Mouse (Mus musculus) intestine, embryonic 16.5 days (tissue): Measurements from ENCODE around the gene Gm9008. TPM values are rescaled to one million over a fixed set of nuclear protein-coding genes. Genes with fewer than 3 reads are reported as not detected.
"Not testable (repeated sequence)": the region's sequence is repeated elsewhere in the genome, so short reads cannot be mapped to it uniquely, and the experiment has no call there.

ENCODE experiments used
- ATAC-seq: fragments of 200-750 bp; cut with Nextera tagmentation; 2 replicates; pipeline ENCODE4 v1.8.0; 2017; ENCODE audit warnings: moderate TSS enrichment, moderate library complexity
- H3K27ac ChIP-seq: fragments of 300-500 bp; sonication (generic); 2 replicates; pipeline ENCODE4 v1.5.1; 2014; ENCODE audit warnings: mild to moderate bottlenecking, low read length
- H3K27me3 ChIP-seq: fragments of 300-500 bp; sonication (generic); replicated peaks from 2 replicates; pipeline ENCODE4 v1.6.1; 2014; ENCODE audit warnings: low read length, control low read depth, mixed read lengths; ENCODE audit not compliant: control insufficient read depth, insufficient read depth
- H3K36me3 ChIP-seq: fragments of 300-500 bp; sonication (generic); 2 replicates; pipeline ENCODE4 v1.6.1; 2014; ENCODE audit warnings: low read length, control low read depth; ENCODE audit not compliant: control insufficient read depth, insufficient read depth
- H3K4me1 ChIP-seq: fragments of 300-500 bp; sonication (generic); 2 replicates; pipeline ENCODE4 v1.6.1; 2014; ENCODE audit warnings: low read length, control low read depth, mixed read lengths; ENCODE audit not compliant: control insufficient read depth, insufficient read depth
- H3K4me2 ChIP-seq: fragments of 300-500 bp; sonication (generic); 2 replicates; pipeline ENCODE4 v1.6.1; 2014; ENCODE audit warnings: low read depth, low read length, control low read depth
- H3K4me3 ChIP-seq: fragments of 300-500 bp; sonication (generic); 2 replicates; pipeline ENCODE4 v1.5.1; 2014; ENCODE audit warnings: mild to moderate bottlenecking, low read length
- H3K9ac ChIP-seq: fragments of 300-500 bp; sonication (generic); 2 replicates; pipeline ENCODE4 v1.6.1; 2014; ENCODE audit warnings: low read depth, low read length
- H3K9me3 ChIP-seq: fragments of 300-500 bp; sonication (generic); 2 replicates; pipeline ENCODE4 v1.6.1; 2016; ENCODE audit warnings: low read length, control low read depth; ENCODE audit not compliant: control insufficient read depth
- WGBS: fragments of 180-500 bp; shearing (Covaris S2); extraction: QIAGEN DNeasy Blood & Tissue Kit; methylation state at CpG from one replicate; pipeline ENCODE4 v1.1.7; 2014; 5-methylcytosine and 5-hydroxymethylcytosine counted together
- polyA plus RNA-seq: library from polyadenylated mRNA; unstranded; fragments of >200 nt; fragmentation: Nextera tagmentation; extraction: Ambion mirVana; gene quantifications from 2 replicates; pipeline ENCODE4 v1.2.1, GENCODE M21; 2015

The Gm9008 gene
- 0.15 and 0.27 TPM in 2 replicates for polyA plus RNA-seq

GRCm38 (mm10) chr6:76497054-76497835 lies at the start of gene Gm9008:
TSS of gene Gm9008 (minus strand) at chr6:76497784.
- H3K4me1 ChIP-seq, H3K9ac ChIP-seq, H3K27me3 ChIP-seq, H3K9me3 ChIP-seq, H3K36me3 ChIP-seq, H3K4me2 ChIP-seq, H3K27ac ChIP-seq, H3K4me3 ChIP-seq, ATAC-seq: not testable (repeated sequence)
- WGBS = 92% methylated on average over 18 of the region's 22 CpGs

DNA sequence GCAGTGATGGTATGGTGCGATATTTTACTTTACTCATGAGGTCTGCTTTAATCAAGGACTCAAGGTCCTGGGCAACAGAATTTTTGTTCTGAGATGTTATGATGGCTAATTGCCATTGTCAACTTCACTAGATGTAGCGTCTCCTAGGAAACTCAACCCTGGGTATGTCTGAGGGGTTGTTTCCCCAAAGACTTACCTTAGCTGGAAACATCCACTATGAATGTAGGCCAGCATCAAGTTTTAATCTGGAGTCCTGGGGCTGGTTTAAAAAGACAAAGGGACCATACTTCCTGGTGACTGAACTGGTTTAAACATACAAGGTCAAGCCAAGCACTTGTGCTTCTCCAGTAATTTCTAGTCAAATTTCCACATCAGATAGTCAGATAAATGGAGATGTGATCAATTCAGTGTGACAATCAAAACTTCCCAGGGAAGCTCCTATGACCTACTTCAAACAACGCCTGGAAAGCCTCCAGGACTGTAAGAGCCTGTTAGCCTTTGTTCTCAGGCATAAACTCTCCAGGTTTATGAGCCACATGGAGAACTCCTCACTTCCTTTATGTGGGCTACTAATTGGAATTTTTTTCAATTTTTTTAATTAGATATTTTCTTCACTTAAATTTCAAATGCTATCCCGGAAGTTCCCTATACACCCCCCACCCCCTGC lies 24.5 kb upstream of the Gm9008 start:
- Histone ChIP-seq H3K9ac (no peak overlapping the region), H3K4me1 (no peaks in the 10 kb centered on the region), H3K27me3 (no peaks in the 10 kb centered on the region), H3K4me3 (no peak overlapping the region), H3K27ac (no peak overlapping the region), H3K4me2 (no peak overlapping the region), H3K36me3 (no peaks in the 10 kb centered on the region), H3K9me3 (no peaks in the 10 kb centered on the region)
- ATAC-seq = no peak
- WGBS = 86% methylated on average over 4 of the region's 4 CpGs

DNA sequence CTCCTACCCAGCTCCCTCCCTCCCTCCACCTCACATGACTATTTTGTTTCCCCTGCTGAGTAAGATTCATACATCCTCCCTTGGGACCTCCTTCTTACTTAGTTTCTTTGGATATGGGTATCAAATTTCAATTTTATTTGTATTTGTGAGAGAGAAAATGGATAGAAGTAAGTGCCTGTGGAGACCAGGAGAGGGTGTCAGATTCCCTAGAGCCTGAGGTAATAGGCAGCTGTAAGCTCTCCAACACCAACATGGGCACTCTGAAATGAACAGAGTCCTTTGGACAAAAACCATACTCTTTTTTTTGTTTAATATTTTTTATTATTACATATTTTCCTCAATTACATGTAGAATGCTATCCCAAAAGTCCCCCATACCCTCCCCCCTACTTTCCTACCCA lies 12.6 kb upstream of the Gm9008 start:
- no peak for ATAC-seq
- Histone ChIP-seq H3K4me1 (no peaks in the 10 kb centered on the region), H3K4me2 (no peak overlapping the region), H3K36me3 (no peaks in the 10 kb centered on the region), H3K9ac (no peak overlapping the region), H3K9me3 (no peaks in the 10 kb centered on the region), H3K27ac (no peak overlapping the region), H3K4me3 (no peak overlapping the region), H3K27me3 (no peaks in the 10 kb centered on the region)

- H3K4me3 ChIP-seq, H3K27me3 ChIP-seq, H3K9me3 ChIP-seq, ATAC-seq, H3K9ac ChIP-seq, H3K36me3 ChIP-seq, H3K27ac ChIP-seq, H3K4me1 ChIP-seq, H3K4me2 ChIP-seq: not testable (repeated sequence)
- 85% methylated on average over 8 of the region's 12 CpGs for WGBS
These were observed 1.2 kb downstream of the Gm9008 start for GRCm38 (mm10) chr6:76496335-76496734.

DNA sequence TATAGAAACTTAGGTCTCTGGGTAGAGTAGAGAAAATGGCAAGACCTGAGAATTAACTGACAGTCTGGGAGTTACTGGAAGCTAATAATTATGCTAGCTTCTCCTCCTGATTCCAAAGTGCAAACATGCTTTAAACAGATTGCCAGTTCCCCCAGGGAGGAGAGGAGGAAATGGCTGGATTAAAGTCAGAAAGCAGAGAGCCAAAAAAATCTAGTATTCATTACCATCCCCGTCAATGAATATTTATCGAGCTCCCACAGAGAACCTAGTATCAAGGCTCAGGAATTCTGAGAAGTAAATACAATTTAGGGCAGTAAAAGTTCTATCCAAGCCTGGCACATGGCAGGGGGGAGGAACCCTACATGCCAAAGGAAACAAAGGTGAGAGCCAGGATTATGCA lies 29.4 kb downstream of the Gm9008 start:
- Histone ChIP-seq H3K36me3 (no peaks in the 10 kb centered on the region), H3K4me2 (no peak overlapping the region), H3K27me3 (no peaks in the 10 kb centered on the region), H3K9me3 (no peaks in the 10 kb centered on the region), H3K4me1 (no peaks in the 10 kb centered on the region), H3K27ac (no peak overlapping the region), H3K9ac (no peak overlapping the region), H3K4me3 (no peak overlapping the region)
- 35% methylated on average over 2 of the region's 2 CpGs for WGBS
- ATAC-seq = no peak
